Mouse (Mus musculus) frontal cortex, postnatal 36 days (tissue): ENCODE data around the gene Slc25a45.

Experiments
- DNase-seq, 2 experiments: peaks; one replicate each; pipeline ENCODE4 v3.0.0; 2022; ENCODE audit warnings: low spot score in 2 of 2

Gene Slc25a45

DNA sequence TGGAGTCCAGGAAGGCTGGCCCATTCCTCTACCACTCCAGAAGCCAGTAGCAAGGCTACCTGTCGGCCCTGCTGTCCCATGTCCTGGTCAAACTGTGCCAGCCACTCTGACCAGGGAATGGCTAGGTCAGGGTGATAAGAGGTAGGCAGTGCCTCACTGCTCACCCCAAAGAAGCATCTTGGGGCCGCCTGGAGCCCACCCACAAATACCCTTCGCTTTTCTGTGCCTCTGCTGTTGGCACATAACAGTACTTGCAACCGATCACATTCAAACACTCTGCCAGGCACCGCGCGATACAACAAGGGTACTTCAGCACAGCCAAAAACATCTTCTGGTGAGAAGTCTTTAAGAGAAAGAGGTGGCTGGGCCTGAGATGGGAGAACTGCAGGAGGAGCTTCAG is 14.7 kb downstream of the Slc25a45 start:
- no peak for DNase-seq

DNA sequence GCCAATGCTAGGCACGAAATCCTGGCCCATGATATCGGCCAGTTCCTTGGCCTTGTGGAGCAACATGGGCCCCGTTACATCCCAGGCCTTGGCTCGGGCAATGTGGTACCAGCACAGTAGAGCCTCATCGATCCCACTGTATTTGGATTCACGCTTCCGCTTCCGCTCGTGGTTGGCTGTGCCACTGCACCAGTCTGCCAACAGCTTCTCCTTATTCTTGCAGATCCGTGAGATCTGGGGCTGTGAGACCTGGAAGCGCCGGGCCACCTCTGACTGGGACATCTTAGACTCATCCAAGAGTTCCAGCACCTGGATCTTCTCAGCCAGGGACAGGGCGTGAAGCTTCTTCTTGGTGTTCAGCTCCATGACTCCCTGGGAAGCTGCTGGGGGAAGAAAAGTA is 15.1 kb downstream of the Slc25a45 start:
- no peak for DNase-seq

DNA sequence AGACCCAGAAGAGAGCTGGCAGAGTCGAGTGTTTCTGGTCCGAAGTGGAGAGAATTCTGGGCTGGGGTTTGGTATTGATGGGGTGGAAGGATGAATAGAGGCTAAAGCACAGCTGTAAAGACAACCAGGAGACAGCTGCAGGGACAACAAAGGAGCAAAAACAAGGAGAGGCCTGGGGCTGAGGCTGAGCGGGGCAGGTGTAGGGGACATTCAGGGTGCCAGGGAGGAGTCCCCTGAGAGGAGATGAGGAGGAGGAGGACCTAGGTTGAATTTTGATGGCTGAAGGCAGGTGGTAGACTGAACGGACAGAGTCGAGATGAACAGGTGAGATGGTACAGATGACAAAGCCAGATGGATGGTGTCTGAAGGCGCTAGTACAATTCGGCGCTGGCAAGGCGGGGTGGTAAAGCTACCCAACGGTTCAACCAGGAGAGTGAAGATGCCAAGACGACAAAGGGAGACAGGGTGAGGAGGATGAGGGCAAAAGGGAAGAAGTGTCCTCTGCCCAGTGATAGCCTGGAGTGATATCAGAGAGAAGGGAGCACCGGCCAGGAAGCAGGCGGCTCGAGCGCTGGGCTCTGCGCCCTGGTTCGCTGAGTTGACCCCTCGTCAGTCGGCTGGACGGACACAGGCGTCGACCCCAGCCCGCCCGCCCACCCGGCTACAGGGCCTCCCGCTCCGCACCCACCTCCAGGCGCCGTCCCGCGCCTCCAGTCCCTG is 15.8 kb downstream of the Slc25a45 start:
- DNase-seq: no peak

DNA sequence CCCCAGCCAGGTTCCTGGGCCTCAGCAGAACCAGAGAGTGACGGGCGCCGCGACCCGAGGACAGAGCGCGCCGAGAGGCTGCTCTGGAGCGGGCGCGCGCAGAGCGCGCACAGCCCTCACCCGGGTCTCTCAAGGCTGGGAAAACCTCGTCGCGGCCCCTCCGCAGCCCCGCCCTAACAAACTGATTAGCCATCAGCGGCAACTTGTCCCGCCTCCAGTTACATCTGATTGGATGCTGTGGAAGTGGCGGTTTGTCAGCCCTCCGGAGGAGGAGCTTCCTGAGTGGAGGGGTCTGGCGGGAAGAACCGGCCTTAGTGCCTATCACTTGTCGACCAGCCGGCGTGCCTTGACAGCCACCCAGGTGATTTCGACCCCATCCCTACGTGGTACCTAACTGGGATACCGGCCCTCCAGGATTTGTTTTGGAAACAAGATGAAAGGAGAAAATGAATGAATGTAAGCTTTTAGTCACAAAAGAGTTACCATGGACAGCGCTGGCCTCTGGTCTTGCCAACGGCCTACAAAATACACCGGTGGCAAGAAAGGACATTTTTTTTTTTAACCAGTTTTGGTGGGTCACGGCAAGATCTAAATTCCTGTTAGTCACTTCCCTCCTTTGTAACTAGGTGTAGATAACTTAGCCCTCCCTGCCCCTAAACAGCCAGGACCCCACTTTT is 16.5 kb downstream of the Slc25a45 start, which contains the start of gene Tigd3:
TSS of gene Tigd3 (minus strand) at position 148 of the 677 bp plus-strand sequence.
- DNase-seq: peak; percentile 93 to 96

DNA sequence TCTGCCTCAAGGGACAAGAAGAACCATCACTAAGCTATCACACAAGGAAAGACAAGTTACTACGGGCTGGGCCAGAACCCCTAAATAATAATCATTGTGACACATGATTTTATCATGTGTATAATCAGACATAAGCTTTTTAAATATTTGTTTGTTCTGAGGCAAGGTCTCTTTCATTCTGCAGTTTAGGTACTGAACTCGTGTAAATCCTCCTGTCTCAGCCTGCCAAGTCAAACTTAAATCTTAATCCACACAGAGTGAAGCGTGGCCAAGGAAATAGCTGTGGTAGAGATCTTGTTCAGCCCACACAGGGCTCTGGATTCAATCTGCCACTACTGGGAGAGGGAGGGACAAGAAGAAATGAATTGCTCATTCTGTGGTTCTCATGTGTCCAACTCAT is 29.7 kb downstream of the Slc25a45 start:
- DNase-seq: no peak

DNA sequence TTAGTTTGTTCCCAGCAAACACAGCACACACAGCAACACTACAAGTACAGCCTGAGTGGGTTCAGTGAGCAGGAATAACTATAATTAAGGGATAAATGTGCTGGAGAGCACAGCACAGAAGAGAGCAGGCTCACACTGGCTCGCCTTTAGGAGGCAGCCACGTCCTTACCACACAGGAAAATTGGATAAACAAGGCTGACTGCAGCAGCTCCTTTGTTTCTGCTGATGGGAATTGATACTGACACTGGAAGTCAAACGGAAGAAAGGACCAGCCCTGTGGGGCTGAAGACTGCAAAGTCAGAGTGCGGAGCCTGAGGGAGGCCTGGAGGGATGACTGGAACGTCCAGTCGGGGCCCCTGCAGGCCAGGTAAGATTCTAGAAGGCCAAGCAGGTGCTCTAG is 32.6 kb downstream of the Slc25a45 start:
- no peak for DNase-seq

DNA sequence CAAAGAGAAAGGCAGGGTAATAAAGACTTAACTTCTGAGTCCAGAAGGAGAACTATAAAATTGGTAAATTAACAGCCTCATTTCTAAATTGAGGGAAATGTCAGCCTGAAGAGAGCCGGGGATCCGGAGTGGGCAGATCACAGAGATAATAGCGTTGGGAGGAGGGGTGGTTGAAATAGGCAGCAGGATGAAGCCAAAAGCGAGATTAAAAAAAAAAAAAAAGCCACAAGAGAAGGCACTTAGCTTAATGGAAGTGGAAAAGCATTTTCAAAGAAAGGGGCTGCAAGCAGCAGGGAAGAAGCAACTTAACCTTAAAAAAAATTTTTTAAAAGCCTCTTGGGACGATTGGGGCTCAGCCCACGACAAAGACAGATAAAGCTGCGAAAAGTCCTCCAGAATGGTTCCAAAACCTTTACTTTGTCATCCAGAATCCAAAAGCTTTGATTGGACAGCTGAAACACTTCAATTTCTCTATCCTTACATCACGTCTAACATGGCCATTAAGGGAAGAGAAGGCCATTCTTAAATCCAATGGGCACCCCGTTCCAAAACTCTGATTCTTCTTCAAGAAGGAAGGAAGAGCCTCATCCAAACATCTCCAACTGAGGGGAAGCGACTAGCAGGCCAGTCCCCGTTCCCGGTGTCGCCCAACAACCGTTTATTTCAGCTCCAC is 34.0 kb downstream of the Slc25a45 start:
- no peak for DNase-seq

DNA sequence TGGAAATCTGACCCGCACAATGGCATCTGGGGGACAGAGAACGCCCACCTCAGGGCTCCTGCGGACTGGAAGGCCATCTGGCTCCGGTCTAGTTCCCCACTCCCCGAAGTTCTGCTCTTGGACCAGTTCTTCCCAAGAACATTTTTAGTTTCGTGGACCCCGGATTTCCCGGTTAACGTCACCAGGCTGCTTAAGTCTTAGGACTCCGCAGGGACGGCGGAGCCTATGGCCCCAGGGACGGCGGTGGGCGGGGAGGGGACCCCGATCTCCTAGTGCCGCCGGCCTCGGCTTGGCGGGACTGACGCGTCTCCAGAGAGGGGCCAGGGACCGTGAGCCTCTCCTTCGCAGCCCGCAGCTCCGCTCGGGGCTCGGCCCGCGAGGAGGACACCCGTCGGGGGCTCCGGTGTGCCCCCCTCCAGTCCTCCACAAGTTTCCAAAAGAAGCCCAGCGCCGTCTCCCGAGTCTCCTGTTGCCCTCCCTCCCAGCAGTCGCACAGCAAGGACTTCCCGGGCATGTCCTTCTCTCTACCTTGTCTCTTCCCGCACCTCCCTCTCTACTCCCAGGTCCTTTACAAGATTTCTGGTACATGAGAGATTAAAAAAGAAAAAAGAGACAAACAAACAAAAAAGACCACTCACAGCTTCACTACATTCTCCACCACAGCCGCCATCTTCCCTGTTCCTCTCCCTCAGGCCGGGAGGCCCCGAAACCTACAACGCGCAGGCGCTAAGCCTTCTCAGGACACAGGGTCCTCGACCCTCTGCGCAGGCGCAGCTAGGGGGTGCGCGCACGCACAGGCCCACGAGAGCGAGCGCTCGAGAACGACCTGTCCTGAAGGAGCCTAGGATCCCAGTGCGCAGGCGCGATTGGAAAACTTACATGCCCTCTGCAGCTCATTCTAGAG is 34.7 kb downstream of the Slc25a45 start:
- peak; percentile 98 to 99 for DNase-seq

DNA sequence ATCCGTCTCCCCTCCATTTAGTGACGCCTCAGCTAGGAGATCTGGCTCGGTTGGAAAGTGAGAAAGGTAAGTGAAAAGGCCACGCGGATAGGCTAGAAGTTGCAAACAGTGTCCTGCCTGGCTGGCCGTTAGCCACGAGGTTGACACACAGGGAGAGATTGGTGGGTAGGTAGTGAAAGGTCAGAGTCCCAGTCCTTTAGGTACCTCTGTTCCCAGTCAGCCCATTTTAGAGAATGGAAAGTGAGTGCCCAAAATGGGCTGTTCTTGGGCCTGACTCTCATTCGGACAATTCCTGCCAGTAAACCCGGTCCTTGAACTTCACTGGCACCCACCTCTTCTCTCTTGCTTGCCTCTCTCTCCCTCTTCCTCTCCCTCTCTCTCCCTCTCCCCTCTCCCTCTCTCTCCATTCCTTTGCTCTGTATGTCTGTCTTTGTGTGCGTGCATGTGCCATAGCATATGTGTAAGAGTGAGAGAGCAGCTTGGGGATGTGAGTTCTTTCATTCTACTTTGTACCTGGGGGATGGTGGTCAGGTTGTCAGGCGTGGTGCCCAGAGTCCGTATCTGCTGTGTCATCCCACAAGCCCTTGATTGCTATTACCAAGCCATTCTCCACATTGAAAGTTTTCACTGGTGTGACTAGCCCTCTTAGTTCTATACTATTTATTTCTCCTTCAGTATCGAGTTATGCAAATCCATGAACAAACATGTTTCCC is 35.6 kb downstream of the Slc25a45 start, which contains the start of gene Dpf2:
TSS of gene Dpf2 (minus strand) at position 4 of the 713 bp plus-strand sequence.
- DNase-seq: no peak

DNA sequence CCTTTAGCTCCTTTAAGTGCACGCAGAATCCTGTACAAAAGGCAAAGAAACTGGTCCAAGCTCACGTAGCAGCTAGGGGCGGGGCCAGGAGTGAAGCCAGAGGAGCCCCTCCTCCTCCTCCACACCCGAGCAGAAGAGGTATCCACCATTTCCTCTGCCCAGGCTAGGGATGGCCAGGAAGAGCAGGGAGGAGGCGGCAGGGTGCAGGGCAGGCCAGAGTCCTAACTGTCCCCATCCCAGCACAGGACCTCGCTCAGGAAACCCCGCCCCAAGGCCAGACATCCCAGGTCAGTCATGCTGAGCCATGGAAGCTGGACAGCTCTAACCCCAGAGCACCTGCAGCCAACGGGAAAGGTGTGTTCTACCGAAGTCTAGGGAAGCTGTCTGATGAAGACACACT is 44.1 kb downstream of the Slc25a45 start:
- DNase-seq: no peak

DNA sequence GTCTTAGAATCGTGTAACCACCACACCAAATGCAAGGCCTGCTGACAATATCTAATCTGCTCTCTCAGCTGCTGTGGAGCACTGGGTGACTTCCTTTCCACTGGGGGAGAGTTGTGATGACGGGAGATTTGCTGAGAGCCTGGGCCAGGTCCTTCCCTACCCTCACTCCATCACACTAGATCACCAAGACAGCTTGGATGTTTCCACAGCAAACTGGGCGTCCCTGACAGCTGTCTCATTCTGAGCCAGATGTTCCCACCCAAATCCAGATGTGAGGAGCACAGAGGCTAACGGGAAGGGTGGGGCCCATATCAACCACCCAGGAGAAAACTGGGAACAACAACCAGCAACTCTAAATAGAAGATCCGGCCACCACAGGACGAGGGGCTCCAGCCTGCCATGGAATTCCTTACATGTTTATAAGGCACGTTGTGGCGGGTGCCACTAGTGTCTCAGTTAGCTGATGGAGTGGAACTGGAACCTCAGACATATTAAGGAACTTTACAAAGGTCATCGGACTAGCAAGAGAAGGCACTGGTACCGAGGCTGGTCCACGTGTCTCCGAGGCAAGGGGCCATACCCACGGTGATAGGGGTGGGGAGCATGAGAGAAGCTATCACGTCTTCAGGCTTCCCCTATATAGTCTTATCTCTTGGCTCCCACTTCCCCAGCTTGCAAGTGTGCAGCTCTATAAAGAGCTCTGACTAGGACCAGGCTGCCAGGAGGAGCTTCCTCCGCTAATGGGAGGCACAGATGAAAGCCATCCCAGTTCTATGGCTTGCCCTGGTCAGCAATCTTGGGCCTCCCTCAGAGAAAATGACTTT is 44.7 kb downstream of the Slc25a45 start:
- DNase-seq: no peak

DNA sequence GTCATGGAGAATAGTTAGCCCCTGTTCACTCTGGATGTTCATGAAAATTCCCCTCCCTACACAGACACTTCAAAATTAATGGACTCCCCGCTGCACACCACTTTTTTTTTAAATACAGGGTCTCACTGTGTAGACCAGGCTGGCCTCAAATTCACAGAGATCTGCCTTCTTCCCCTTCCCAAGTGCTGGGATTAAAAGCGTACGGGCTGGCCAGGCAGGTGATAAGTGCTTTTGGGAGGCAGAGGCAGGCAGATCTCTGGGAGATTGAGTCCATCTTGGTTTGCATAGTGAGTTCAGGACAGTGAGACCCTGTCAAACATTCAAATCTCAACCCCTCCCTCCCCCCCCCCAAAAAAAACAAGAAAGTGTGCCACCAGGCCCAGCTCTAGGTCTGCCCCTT is 45.4 kb downstream of the Slc25a45 start:
- no peak for DNase-seq

DNA sequence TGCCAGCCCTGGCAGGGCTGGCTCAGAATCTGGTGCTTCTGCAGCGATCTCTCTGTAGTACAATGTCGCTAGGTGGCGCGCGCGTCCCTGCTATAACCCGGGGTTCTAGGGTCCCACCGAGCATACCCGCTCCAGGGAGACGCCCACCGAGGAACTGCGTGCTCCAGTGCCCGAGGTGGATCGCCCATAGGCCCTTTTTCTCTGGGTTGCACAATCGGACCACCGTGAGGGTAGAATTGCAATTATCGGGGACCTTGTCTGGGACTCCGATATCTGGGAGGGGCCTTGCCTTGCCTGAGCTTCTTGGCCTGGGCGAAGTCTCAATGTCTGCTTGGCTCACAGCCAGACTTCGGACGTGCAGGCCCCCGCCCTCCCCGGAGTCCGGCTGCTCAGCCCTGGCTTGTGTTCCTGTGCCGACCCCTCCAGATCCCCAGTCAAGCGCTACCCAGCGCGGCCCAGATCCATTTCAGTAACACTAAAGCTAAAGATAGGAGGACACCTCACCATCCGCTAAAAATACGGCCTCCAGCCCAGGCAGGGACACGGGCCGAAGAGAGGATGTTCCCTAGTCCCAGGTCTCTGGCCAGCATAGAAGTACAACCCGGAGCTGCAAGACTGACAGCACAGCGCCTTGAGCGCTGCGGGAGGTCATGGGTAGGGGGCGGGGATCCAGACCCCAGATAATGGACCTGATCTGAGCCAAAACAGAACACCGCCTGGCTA is 46.5 kb downstream of the Slc25a45 start:
- DNase-seq: peak; percentile 88

DNA sequence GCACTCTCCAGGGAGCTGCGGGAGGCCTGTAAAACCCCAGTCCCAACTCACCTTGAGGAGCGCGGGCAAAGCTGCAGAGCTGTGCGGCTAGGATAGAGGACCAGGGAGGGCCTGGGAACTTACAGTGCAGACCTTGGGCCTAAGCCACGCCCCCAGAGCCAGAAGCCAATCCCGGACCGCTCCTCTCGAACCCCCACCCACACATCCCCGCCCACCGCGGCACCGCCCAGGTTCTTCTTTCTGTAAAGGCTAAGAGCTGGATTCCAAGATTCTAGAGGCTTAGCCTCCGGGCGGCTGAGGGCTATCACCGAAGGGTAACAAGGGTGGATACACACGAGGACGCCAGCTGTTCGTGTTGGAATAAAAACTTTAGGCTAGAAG is 47.1 kb downstream of the Slc25a45 start, which contains the start of gene Cdc42ep2:
TSS of gene Cdc42ep2 (minus strand) at position 104 of the 381 bp plus-strand sequence.
- peak; percentile 90 to 91 for DNase-seq

DNA sequence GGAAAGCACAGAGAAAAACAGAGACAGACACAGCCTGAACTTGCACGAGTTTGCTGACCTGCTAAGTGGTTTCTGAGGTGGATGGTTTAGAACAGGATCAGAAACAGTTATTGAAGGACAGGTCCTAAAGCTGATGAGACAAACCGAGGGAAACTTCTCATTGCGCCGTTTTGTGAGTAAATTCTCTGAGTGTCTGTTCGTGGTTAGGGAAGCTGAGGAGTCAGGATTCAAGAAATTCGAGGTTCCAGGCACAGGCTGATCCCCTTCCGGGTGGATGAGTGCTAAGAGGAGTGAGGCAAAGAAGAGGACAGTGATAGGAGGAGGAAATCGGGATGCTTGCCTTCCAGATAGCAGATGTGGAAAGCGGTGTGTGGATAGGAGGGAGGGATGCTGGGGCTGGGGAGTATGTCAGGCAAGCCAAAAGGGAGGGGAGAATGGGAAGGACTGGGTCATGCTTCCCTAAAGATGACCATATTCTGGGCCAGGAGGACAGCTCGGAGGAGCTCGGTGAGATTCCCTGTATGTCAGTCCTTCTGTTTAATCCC is 47.8 kb downstream of the Slc25a45 start:
- DNase-seq: no peak

DNA sequence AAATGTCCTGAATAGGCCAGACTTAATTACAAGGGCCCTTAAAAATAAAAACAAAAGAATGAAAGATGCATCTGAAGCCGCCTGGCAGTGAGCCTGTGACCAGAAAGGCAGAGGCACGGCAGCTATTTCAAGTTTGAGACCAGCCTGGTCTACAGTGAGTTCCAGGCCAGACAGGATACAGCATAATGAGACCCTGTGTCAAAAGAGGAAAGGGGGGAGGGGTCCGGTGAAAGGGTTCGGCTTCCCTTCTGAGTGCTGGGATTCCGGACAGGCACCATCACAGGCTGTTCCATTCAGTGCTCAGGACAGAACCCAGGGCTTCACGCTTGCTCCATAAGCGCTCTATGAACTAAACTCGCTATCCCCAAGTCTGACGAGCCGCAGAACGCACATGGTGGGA is 49.4 kb downstream of the Slc25a45 start:
- no peak for DNase-seq

DNA sequence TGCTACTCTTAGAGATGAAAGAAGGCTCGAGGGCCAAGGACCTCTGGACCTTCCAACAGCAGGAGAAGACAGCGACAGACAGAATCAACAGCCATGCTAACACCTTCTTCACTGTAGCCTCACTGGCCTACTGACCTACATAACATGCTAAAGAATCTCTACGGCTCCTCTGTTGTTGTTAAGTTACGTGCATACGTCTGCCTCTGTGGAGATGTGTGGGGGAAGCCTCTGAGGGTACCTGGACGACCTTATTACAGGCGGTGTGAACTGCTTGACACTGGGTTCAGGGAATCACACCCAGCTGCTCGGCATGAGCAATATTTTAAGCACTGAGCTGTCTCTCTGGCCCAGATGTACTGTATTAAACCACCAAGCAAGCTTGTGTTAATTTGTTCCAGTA is 49.9 kb downstream of the Slc25a45 start:
- no peak for DNase-seq

DNA sequence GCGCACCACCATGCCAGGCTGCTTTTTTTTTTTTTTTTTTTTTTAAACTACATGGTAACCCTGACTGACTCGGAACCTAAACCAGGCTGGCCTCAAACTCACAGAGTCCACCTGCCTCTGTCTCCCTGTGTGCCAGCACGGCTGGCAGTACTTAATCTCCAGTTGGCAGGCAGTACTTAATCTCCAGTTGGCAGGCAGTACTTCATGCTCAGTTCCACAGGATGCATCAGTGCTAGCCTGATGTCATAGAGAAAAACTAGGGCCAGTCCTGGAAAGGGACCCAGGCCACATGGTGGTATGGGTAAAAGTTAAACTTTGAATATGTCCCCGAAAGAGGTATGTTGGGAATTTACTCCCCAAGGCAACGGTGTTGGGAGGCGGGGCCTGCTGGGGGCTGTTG is 50.5 kb downstream of the Slc25a45 start:
- no peak for DNase-seq

DNA sequence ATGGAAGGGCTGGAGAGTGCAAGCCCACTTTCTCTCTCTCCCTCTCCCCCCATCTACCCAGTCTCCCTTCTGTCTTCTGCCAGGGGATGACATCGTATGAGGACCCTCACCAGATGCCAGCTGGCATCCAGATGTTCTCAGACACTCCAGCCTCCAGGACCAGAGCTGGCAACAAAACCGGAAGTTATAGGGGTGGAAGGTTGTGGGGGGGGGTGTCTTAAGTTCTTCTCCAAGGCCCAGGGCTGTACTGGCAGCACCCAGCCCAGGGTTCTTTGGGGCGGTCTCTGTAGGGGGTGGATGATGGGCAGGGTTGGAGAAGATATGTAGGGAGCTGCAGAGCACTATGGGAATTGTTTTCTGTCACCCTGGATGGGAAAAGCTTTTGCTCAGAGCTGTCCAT is 50.9 kb downstream of the Slc25a45 start:
- no peak for DNase-seq
